Mouse (Mus musculus) lung, postnatal 0 days (tissue): ENCODE results near the gene Sdk1.

ENCODE experiments used
- CTCF ChIP-seq: IDR thresholded peaks from 2 replicates; pipeline ENCODE4 v1.5.1; 2016; ENCODE audit warnings: antibody characterized with exemption, mild to moderate bottlenecking
- EP300 ChIP-seq: IDR thresholded peaks from 2 replicates; pipeline ENCODE4 v1.6.1; 2016; ENCODE audit warnings: antibody characterized with exemption, mild to moderate bottlenecking, control low read depth

GRCm38 (mm10) chr5:141553444-141553843, 312.2 kb downstream of the Sdk1 start:
- TF ChIP-seq EP300 (no peak), CTCF (no peak)
